Mouse (Mus musculus) CD8-positive naive resting alpha-beta T cell, adult 2 months (primary cell): ENCODE measurements around the gene Fat3.

Source experiments
- DNase-seq, 2 experiments: peaks; one replicate each; pipeline ENCODE4 v3.0.0; 2022; ENCODE audit warnings: low read depth in 2 of 2, low spot score in 2 of 2

The Fat3 gene

DNA sequence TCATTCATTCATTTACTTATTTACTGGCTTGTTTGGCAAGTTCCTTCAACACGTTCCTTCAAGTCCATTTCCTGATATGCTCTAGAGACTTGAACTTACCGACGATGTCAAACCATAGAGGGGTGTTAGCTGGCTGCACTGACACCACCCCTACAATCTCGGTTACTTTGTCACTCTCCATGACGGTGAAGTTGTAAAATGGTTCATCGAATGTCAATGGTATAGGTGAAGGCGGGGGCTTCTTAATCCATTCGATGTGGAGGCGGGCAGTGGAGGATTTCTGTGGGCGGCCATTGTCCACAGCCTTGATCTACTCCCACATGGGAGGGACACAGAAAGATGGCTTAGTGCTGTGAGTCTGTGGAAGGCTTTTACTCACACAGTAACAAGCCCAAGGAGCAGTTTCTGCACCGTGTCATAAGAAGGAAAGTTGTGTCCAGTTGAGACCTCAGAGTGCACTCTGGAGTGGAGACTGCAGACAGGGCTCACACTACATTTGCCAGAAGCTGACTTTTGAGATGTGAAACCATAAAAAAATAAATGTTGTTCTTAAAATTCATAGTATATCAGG lies 471.3 kb downstream of the Fat3 start:
- no peak for DNase-seq

DNA sequence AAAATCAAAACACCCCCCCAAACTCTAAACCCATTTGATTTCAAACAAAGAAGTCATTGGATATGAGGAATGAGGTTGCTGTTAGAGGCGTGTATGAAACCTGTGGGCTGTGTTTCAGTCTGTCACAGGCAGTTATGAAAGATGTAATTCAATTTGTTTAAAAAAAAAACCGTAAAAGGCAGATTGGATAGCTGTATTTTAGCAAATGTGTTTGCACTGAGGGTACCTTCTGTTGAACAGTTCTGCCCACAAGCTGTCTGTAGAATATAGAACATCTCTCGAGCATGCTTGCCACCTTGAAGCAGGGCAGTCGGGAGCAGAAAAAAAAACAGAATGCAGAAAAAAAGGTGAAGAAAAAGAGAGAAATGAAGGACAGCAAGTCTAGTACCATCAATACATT lies 472.0 kb downstream of the Fat3 start:
- DNase-seq = no peak

- DNase-seq = no peak
Measured at GRCm38 (mm10) chr9:16028394-16028911, 472.6 kb downstream of the Fat3 start.

- no peak for DNase-seq
Measured at GRCm38 (mm10) chr9:16026054-16026453, 475.0 kb downstream of the Fat3 start.

DNA sequence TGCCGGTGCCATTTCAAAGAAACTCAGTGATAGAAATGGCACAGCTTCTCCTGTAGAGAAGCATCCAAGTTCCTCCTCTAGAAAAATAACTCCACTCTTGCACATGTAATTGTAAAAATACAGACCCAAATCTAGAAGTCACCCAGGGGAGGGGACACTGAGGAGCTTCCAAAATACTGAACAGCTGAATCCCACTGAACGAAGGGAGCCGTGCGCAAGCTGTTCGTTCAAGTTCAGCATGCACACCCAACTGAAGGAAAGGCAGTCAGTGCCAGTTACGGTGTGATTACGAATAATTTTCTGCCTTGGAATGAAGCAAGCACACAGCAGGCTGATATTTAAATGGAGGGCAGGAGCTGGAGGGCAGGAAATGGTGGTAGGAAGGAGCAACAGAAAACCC lies 476.4 kb downstream of the Fat3 start:
- no peak for DNase-seq

DNA sequence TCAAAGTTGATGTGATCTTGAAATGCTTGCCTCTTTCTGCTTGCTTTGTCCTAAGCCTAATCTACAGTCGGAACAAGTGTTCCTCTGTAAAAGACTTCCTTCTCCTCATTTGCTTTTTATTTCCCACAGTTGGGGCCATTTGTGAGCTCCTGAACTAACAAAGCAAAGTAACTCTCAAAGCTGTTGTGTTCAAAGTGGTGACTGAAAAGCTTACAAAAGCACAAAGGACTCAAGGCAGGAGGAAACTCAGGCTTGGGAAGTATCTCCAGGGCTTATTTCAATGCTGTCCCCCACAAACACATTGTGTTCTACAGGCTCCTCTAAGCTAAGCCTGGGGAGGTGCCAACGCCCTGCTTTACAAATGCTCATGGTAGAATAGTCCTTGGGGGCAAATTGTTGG lies 487.0 kb downstream of the Fat3 start:
- no peak for DNase-seq

DNA sequence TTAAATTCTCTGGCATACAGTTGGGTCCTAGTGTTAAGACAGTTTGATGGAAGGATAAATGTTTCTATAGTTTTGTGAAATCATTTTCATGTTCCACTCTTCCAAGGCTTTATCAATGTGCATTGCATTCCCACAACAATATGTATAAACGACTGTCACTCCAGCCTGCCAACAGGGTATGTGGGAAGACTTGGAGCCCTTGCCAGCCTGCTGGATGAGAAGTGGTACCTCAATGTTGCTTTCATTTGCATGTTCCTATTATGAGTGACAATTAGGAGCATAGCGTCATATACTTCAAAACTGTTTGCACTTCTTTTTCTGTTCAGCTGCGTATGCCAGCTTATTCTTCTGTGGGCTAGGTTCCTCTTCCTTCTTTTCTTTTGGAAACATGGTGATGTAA lies 489.7 kb downstream of the Fat3 start:
- DNase-seq = no peak

- DNase-seq = no peak
Measured at GRCm38 (mm10) chr9:16007516-16007915, 493.6 kb downstream of the Fat3 start.

DNA sequence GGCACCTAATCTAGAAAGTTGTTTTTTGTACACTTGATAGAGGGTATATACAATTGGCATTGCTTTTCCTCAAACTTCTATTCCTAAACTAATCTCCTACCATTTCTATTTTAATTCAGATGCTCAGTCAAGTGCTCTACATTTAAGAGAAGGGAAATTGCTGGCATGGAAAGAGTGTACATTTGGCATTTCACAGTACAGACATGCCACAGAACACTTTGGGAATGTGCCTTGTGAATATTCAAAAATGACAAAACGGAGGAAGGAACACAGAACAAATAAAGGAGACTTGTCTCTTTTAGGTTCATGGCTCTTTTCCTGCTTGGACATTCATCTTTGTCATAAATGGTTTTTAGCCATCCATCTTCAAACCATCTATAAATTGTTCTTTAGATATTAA lies 498.1 kb downstream of the Fat3 start:
- no peak for DNase-seq

DNA sequence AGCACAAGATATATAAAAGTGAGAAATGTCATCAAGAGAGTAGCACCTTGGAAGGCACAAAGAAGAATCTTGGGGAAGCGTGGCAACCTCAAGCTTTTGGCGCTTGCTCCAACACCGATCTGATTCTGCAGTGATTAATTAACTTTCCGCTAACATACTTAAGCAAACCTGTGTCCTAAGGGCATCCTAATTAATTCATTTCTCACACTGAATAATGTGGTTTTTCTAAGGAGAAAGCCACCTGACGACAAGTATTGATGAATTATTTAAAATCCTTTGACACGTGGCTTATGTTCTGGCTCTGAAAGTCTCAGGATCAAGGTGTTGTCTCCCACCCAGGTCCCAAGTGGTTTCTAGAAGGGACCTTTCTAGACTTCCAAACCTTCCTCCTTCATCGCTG lies 506.3 kb downstream of the Fat3 start:
- no peak for DNase-seq

GRCm38 (mm10) chr9:15994177-15994576 lies 506.9 kb downstream of the Fat3 start:
- no peak for DNase-seq

DNA sequence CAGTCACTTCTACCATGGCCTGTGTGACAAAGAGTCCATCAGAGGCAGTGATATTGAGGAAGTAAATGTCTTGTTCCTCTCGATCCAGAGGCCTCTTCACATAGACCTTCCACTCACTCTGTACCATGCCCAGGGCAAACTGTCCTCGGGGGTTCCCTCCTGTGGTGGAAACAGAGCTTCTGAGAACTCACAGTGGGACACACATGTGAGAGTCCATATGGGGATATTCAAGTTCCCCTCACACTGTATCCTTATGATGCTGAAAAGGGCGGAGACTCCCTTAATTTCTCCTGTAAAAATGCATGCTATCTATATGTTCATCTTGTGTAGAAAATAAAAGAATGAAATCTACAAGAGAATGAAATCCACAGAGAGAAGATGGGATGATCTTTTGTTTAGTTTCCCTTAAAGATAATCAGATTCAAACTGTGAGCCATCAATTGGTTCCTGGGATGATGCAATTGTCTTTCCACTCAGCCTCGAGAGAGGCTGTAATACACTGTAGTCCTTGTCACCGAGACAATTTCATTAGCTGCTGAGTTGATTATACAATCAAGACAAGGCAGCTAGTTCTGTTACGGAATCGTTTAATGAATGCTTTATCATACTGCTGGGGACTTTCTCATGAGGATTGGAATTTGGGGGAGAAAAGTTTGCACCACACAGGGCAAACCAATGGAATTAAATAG lies 508.8 kb downstream of the Fat3 start:
- no peak for DNase-seq

DNA sequence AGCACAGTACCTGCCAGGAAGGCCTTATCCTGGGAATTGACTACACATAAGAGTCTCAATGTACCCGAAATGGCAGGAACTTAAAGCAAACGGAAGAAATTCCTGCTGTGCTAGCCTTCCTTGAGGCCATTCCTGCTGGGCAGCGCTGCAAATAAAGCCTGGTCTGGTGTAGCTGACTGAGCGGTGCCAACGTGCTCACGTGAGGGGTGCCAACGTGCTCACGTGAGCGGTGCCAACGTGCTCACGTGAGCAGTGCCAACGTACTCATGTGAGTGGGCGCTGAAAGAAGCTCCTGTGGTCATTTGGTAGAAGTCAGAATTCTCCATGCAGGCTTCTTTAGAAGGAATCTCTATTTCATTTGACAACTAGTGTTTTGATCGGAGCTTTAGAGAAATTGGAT lies 522.8 kb downstream of the Fat3 start:
- no peak for DNase-seq

DNA sequence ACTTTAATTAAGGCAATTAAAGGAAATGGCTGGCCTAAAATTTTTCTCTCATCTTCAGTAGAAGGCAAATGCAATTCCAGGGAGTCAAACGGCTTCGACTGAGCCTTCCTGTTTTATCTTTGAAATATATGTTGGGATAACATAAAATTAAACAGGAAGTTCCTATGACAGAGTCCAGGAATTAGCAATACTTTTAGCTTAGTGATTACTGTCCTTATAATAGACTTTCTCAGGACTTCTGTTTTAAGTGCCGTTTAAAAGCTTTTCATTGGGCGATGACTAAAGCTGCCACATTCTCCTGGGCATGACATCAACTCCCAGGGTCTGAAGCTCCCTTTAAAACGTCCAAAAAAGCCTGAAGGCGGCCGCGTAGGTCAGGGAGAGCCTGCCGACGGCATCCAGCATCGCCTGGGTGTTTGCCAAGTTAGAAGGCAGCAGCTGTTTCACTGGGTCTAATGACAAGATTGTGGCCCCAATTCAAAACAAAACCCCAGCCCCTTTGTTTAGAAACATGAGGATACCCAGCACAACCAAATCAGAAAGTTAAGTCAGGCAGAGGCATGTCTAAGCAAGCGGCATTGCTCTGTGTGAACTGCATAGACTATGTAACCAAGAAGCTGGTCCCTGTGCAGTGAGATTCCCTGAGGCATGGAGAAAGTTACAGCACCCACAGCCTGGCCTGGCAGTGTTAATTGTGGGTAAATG lies 524.0 kb downstream of the Fat3 start:
- no peak for DNase-seq

DNA sequence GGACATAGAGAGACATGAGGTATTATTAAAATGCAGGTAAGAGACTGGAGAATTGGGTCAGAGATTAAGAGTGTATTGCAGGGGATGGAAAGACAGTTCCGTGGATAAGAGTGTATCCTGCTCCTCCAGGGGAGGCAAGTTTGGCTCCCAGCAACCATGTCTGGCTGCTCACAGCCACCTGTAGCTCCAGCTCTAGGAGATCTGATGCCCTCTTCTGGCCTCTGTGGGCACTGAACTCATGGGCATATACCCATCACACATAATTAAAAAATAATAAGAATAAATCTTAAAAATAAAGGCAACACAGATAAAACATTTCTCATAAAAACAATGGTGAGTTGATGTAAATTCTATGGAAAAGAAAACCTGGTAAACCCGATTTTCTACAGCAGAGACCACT lies 525.1 kb downstream of the Fat3 start:
- DNase-seq = no peak

GRCm38 (mm10) chr9:15972201-15972600 lies 528.9 kb downstream of the Fat3 start:
- no peak for DNase-seq

- no peak for DNase-seq
Measured at GRCm38 (mm10) chr9:15971393-15971792, 529.7 kb downstream of the Fat3 start.

DNA sequence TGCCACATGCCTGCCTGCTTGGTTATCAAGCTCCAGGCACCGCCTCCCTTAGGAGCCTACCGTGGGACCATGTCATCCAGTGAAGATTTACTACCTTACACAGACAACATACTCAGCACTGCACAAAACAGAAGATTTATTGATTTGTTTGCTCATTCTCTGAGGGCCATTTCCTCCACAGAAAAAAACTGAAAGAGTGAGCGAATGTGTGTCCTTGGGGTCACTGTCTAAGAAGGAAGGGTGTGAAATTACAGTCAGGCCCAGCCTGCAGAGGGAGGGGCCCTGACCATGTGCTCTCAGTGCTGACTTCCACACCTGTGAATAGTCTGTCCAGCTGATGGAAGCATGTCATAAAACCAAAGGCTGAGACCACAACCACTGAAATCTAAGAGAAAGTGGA lies 536.9 kb downstream of the Fat3 start:
- no peak for DNase-seq

- DNase-seq = no peak
Measured at GRCm38 (mm10) chr9:15962886-15963285, 538.2 kb downstream of the Fat3 start.

- DNase-seq = no peak
Measured at GRCm38 (mm10) chr9:15958224-15958787, 542.8 kb downstream of the Fat3 start.

DNA sequence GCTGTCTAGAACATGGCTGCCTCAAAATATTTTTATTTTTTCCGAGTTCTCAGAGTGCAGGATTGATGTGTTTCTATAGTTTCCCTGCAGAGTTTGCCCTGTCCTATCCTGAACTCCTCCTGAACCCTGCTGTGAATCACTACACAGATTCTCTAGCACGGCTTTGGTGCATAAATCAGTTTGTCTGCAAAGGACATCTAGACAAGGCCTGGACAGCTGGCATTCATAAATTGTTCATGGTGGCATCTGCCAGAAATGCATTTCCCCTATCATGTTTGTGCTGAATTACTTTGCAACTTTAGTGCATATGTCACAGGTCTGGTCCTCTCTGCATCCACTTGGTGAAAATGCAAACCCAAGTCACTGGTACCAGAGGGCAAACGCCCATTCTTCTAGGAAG lies 543.3 kb downstream of the Fat3 start:
- DNase-seq = no peak

- no peak for DNase-seq
Measured at GRCm38 (mm10) chr9:15955147-15955782, 545.8 kb downstream of the Fat3 start.
